Mouse (Mus musculus) C2C12 (cell line): ENCODE results near the gene Foxo3. TPM values are rescaled to one million over a fixed set of nuclear protein-coding genes. Genes with fewer than 3 reads are reported as not detected.

Source experiments
- H3K27me3 ChIP-seq: one replicate; pipeline ENCODE4 v1.6.1; 2011; ENCODE audit not compliant: control insufficient read depth, insufficient read depth, insufficient read length
- H3K36me3 ChIP-seq: one replicate; pipeline ENCODE4 v1.6.1; 2011; ENCODE audit not compliant: control insufficient read depth, insufficient read depth
- H3K4me3 ChIP-seq: one replicate; pipeline ENCODE4 v1.5.1; 2011; ENCODE audit warnings: mild to moderate bottlenecking, control low read depth; ENCODE audit not compliant: poor library complexity, insufficient read depth, severe bottlenecking
- H3K79me2 ChIP-seq: one replicate; pipeline ENCODE4 v1.6.1; 2011; ENCODE audit not compliant: control insufficient read depth, insufficient read depth
- H3K79me3 ChIP-seq: one replicate; pipeline ENCODE4 v1.6.1; 2011; ENCODE audit warnings: low read depth, control low read depth
- H3ac ChIP-seq: one replicate; pipeline ENCODE3; 2011; ENCODE audit warnings: low read depth; ENCODE audit not compliant: control insufficient read depth, insufficient read length
- CEBPB ChIP-seq: IDR thresholded peaks from one replicate; pipeline ENCODE4 v1.6.1; 2011; ENCODE audit warnings: low read depth, mild to moderate bottlenecking, control low read depth, moderate library complexity
- CTCF ChIP-seq: IDR thresholded peaks from one replicate; pipeline ENCODE4 v1.5.1; 2011; ENCODE audit not compliant: control insufficient read depth, insufficient read depth, insufficient read length
- FOSL1 ChIP-seq: IDR thresholded peaks from one replicate; pipeline ENCODE4 v1.8.0; 2011; ENCODE audit warnings: mild to moderate bottlenecking, low read length; ENCODE audit not compliant: poor library complexity, insufficient read depth, severe bottlenecking
- MAX ChIP-seq: IDR thresholded peaks from one replicate; pipeline ENCODE4 v1.6.1; 2011; ENCODE audit warnings: mild to moderate bottlenecking, control low read depth
- MYOD1 ChIP-seq: IDR thresholded peaks from one replicate; pipeline ENCODE4 v1.6.1; 2011; ENCODE audit warnings: low read depth; ENCODE audit not compliant: control insufficient read depth, insufficient read length
- MYOG ChIP-seq: IDR thresholded peaks from one replicate; pipeline ENCODE4 v1.6.1; 2011; ENCODE audit not compliant: control insufficient read depth, insufficient read length; ENCODE audit errors: extremely low read depth
- USF1 ChIP-seq: IDR thresholded peaks from one replicate; pipeline ENCODE4 v1.6.1; 2011; ENCODE audit warnings: low read depth, mild to moderate bottlenecking, control low read depth, moderate library complexity
- polyA plus RNA-seq: library from polyadenylated mRNA; unstranded; fragments of >200 nt; fragmentation: generic; extraction: Trizol; gene quantifications from one replicate; pipeline ENCODE4 v1.2.1, GENCODE M21; 2012; ENCODE audit warnings: missing spikeins

Gene Foxo3
- polyA plus RNA-seq, 1 experiment: 4.8 TPM

DNA sequence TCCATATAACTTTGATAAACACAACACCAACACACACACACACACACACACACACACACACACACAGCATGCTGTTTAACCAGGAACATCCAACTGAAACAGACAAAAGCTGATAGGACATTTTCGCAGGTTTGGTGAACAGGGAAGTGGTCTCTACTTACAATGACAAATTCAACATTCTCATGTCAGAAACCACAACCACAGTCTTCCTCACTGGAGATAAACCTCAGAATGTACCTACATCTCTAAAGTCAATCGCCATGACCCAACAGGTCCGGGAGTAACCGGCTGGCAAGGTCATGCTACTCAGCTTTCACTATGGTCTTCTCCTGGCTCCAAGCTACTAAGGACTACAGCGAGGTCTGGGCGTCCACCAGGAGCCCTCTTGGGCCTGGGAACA, 81.8 kb downstream of the Foxo3 start:
- H3K79me3 ChIP-seq: no peaks in the 10 kb centered on the region
- peaks cover 14% of the 10 kb centered on the region for H3K36me3 ChIP-seq
- no peaks in the 10 kb centered on the region for H3K27me3 ChIP-seq
- H3K79me2 ChIP-seq: no peaks in the 10 kb centered on the region
- no peak overlapping the region for H3ac ChIP-seq
- no peak for TF ChIP-seq USF1
- TF ChIP-seq MYOD1: no peak
- TF ChIP-seq MAX: no peak
- TF ChIP-seq CEBPB: no peak
- no peak for TF ChIP-seq CTCF
- TF ChIP-seq MYOG: no peak
- TF ChIP-seq FOSL1: no peak
- no peak overlapping the region for H3K4me3 ChIP-seq

- Histone ChIP-seq H3K79me3 (no peaks in the 10 kb centered on the region), H3K4me3 (no peak overlapping the region), H3ac (no peak overlapping the region), H3K36me3 (peaks cover 14% of the 10 kb centered on the region), H3K79me2 (no peaks in the 10 kb centered on the region), H3K27me3 (no peaks in the 10 kb centered on the region)
- TF ChIP-seq USF1 (no peak), CTCF (no peak), MAX (no peak), MYOD1 (no peak)
Measured at GRCm38 (mm10) chr10:42193981-42194380, 82.6 kb downstream of the Foxo3 start.

- Histone ChIP-seq H3K36me3 (peaks cover 14% of the 10 kb centered on the region), H3K27me3 (no peaks in the 10 kb centered on the region), H3K79me3 (no peaks in the 10 kb centered on the region), H3ac (no peak overlapping the region), H3K79me2 (no peaks in the 10 kb centered on the region), H3K4me3 (no peak overlapping the region)
- TF ChIP-seq FOSL1 (no peak), MAX (no peak), MYOG (no peak), MYOD1 (no peak), CEBPB (no peak), CTCF (no peak), USF1 (no peak)
Measured at GRCm38 (mm10) chr10:42192951-42193350, 83.6 kb downstream of the Foxo3 start.

- no peaks in the 10 kb centered on the region for H3K27me3 ChIP-seq
- peaks cover 1% of the 10 kb centered on the region for H3K36me3 ChIP-seq
- H3K4me3 ChIP-seq: no peak overlapping the region
- no peaks in the 10 kb centered on the region for H3K79me2 ChIP-seq
- no peaks in the 10 kb centered on the region for H3K79me3 ChIP-seq
- TF ChIP-seq MYOD1: no peak
- no peak for TF ChIP-seq CEBPB
- no peak for TF ChIP-seq FOSL1
- H3ac ChIP-seq: no peak overlapping the region
Measured at GRCm38 (mm10) chr10:42189674-42190434, 86.7 kb downstream of the Foxo3 start.

DNA sequence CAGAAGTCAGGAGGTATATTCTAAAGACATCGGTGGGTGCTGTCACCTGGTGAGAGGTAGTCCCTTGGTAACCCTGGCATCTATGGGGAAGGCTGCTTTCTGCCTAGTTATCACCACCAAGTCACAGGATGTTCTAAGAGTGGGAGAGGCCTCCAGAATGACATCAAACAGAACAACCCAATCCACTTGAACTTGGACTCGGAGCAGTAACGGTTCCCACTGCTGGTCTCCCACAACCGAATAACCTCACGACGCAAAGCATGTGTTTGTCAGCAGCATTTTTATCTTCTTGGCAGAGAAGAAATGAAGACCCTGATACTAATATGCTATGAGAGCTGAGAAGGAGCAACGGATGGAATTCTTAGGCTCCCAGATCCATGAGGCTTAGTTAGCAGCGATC, 87.5 kb downstream of the Foxo3 start:
- H3ac ChIP-seq: no peak overlapping the region
- TF ChIP-seq USF1 (no peak), CEBPB (no peak), CTCF (no peak), MYOD1 (no peak), FOSL1 (no peak), MAX (no peak), MYOG (no peak)
- H3K4me3 ChIP-seq: no peak overlapping the region
- H3K79me3 ChIP-seq: no peaks in the 10 kb centered on the region
- H3K27me3 ChIP-seq: no peaks in the 10 kb centered on the region
- H3K79me2 ChIP-seq: no peaks in the 10 kb centered on the region
- H3K36me3 ChIP-seq: no peaks in the 10 kb centered on the region

GRCm38 (mm10) chr10:42188091-42188490, 88.5 kb downstream of the Foxo3 start:
- Histone ChIP-seq H3K36me3 (no peaks in the 10 kb centered on the region), H3K79me2 (no peaks in the 10 kb centered on the region), H3ac (no peak overlapping the region), H3K4me3 (no peak overlapping the region), H3K79me3 (no peaks in the 10 kb centered on the region), H3K27me3 (no peaks in the 10 kb centered on the region)
- TF ChIP-seq FOSL1: no peak
- TF ChIP-seq MYOG: no peak
- no peak for TF ChIP-seq MAX
- no peak for TF ChIP-seq USF1
- TF ChIP-seq MYOD1: no peak
- no peak for TF ChIP-seq CTCF
- no peak for TF ChIP-seq CEBPB
